Mouse (Mus musculus) liver, embryonic 12.5 days (tissue): Measurements from ENCODE around the gene Rundc1. TPM values are rescaled to one million over a fixed set of nuclear protein-coding genes. Genes with fewer than 3 reads are reported as not detected.
"Not testable (repeated sequence)": the region's sequence is repeated elsewhere in the genome, so short reads cannot be mapped to it uniquely, and the experiment has no call there.

Experiments
- ATAC-seq: fragments of 200-750 bp; cut with Nextera tagmentation; 2 replicates; pipeline ENCODE4 v1.8.0; 2017; ENCODE audit warnings: moderate number of reproducible peaks, mild to moderate bottlenecking, moderate library complexity
- H3K27ac ChIP-seq: fragments of 300-500 bp; sonication (generic); 2 replicates; pipeline ENCODE4 v1.5.1; 2016; ENCODE audit warnings: mild to moderate bottlenecking
- H3K27me3 ChIP-seq: fragments of 300-500 bp; sonication (generic); replicated peaks from 2 replicates; pipeline ENCODE4 v1.6.1; 2016; ENCODE audit warnings: mild to moderate bottlenecking, moderate library complexity
- H3K36me3 ChIP-seq: fragments of 300-500 bp; sonication (generic); 2 replicates; pipeline ENCODE4 v1.6.1; 2016; ENCODE audit warnings: mild to moderate bottlenecking, moderate library complexity
- H3K4me1 ChIP-seq: fragments of 300-500 bp; sonication (generic); 2 replicates; pipeline ENCODE4 v1.6.1; 2016
- H3K4me2 ChIP-seq: fragments of 300-500 bp; sonication (generic); 2 replicates; pipeline ENCODE4 v1.6.1; 2016; ENCODE audit warnings: mild to moderate bottlenecking, moderate library complexity
- H3K4me3 ChIP-seq: fragments of 300-500 bp; sonication (generic); 2 replicates; pipeline ENCODE4 v1.5.1; 2016; ENCODE audit warnings: mild to moderate bottlenecking, moderate library complexity
- H3K9ac ChIP-seq: fragments of 300-500 bp; sonication (generic); 2 replicates; pipeline ENCODE4 v1.6.1; 2016; ENCODE audit warnings: mild to moderate bottlenecking, moderate library complexity
- H3K9me3 ChIP-seq: fragments of 300-500 bp; sonication (generic); replicated peaks from 2 replicates; pipeline ENCODE4 v1.6.1; 2016; ENCODE audit warnings: mild to moderate bottlenecking, moderate library complexity
- WGBS: fragments of 180-500 bp; shearing (Covaris S2); methylation state at CpG from one replicate; pipeline ENCODE4 v1.1.7; 2016; ENCODE audit not compliant: insufficient replicate concordance; 5-methylcytosine and 5-hydroxymethylcytosine counted together
- polyA plus RNA-seq: library from polyadenylated mRNA; unstranded; fragments of >200 nt; fragmentation: Nextera tagmentation; extraction: Ambion mirVana; gene quantifications from 2 replicates; pipeline ENCODE4 v1.2.1, GENCODE M21; 2016

Gene Rundc1
- polyA plus RNA-seq, 1 experiment from 2014 or later, result 9.8 TPM

GRCm38 (mm10) chr11:101469155-101469554, 44.3 kb downstream of the Rundc1 start:
- Histone ChIP-seq H3K9me3 (no peaks in the 10 kb centered on the region), H3K4me1 (peaks cover 49% of the 10 kb centered on the region), H3K4me2 (peak overlapping the region; percentile 100), H3K4me3 (peak overlapping the region; percentile 74), H3K27ac (no peak overlapping the region), H3K9ac (no peak overlapping the region), H3K36me3 (no peaks in the 10 kb centered on the region), H3K27me3 (peaks cover 79% of the 10 kb centered on the region)
- WGBS, result 47% methylated on average over 4 of the region's 4 CpGs
- ATAC-seq, result no peak

GRCm38 (mm10) chr11:101470206-101470605, 45.3 kb downstream of the Rundc1 start:
- Histone ChIP-seq H3K4me3 (no peak overlapping the region), H3K4me2 (no peak overlapping the region), H3K27ac (no peak overlapping the region), H3K27me3 (peaks cover 73% of the 10 kb centered on the region), H3K36me3 (no peaks in the 10 kb centered on the region), H3K4me1 (peaks cover 39% of the 10 kb centered on the region), H3K9ac (no peak overlapping the region), H3K9me3 (no peaks in the 10 kb centered on the region)
- no peak for ATAC-seq
- WGBS, result 66% methylated on average over 7 of the region's 7 CpGs

- H3K27ac ChIP-seq, result no peak overlapping the region
- H3K9ac ChIP-seq, result no peak overlapping the region
- no peak overlapping the region for H3K4me3 ChIP-seq
- peaks cover 21% of the 10 kb centered on the region for H3K4me1 ChIP-seq
- ATAC-seq, result no peak
- 72% methylated on average over 3 of the region's 3 CpGs for WGBS
- H3K4me2 ChIP-seq, result no peak overlapping the region
- H3K27me3 ChIP-seq, result peaks cover 58% of the 10 kb centered on the region
- H3K36me3 ChIP-seq, result no peaks in the 10 kb centered on the region
- no peaks in the 10 kb centered on the region for H3K9me3 ChIP-seq
Measured at GRCm38 (mm10) chr11:101471926-101472325, 47.0 kb downstream of the Rundc1 start.

GRCm38 (mm10) chr11:101472336-101472735, 47.5 kb downstream of the Rundc1 start:
- Histone ChIP-seq H3K9me3 (no peaks in the 10 kb centered on the region), H3K27me3 (peaks cover 54% of the 10 kb centered on the region), H3K4me1 (peaks cover 17% of the 10 kb centered on the region), H3K4me3 (no peak overlapping the region), H3K36me3 (no peaks in the 10 kb centered on the region), H3K27ac (no peak overlapping the region), H3K4me2 (no peak overlapping the region), H3K9ac (no peak overlapping the region)
- WGBS, result 57% methylated on average over 7 of the region's 7 CpGs
- ATAC-seq, result no peak

GRCm38 (mm10) chr11:101473686-101474085, 48.8 kb downstream of the Rundc1 start:
- H3K27me3 ChIP-seq, result peaks cover 46% of the 10 kb centered on the region
- 39% methylated on average over 1 of the region's 1 CpGs for WGBS
- H3K9ac ChIP-seq, H3K4me3 ChIP-seq, H3K4me1 ChIP-seq, H3K27ac ChIP-seq, H3K4me2 ChIP-seq, H3K9me3 ChIP-seq, ATAC-seq, H3K36me3 ChIP-seq: not testable (repeated sequence)

DNA sequence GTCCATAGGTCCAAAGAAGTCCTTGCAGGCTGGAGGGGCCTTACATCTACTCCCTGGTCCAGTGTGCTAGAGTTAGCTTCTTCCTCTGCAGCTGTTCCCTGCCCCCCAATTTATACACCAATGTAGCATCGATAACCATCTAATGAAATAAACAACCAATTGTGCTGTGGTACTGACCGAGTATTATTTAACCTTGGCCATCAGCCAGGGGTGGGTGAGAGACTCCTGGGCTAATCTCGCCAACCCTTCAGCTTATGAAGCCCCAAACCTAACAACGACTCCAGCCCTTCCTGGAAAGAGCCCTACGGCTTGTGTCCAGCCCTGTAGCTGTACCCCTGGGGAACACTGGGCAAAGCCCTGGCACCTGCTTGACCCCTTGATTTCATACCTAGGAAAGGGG, 49.4 kb downstream of the Rundc1 start:
- Histone ChIP-seq H3K9ac (no peak overlapping the region), H3K4me1 (peaks cover 6% of the 10 kb centered on the region), H3K9me3 (no peaks in the 10 kb centered on the region), H3K27ac (no peak overlapping the region), H3K36me3 (no peaks in the 10 kb centered on the region), H3K4me2 (no peak overlapping the region), H3K4me3 (no peak overlapping the region), H3K27me3 (peaks cover 47% of the 10 kb centered on the region)
- no peak for ATAC-seq
- WGBS, result 66% methylated on average over 5 of the region's 5 CpGs

- H3K36me3 ChIP-seq, H3K9me3 ChIP-seq, H3K4me2 ChIP-seq, H3K4me3 ChIP-seq, H3K9ac ChIP-seq, ATAC-seq, H3K27ac ChIP-seq: not testable (repeated sequence)
- Histone ChIP-seq H3K27me3 (peaks cover 40% of the 10 kb centered on the region), H3K4me1 (peaks cover 21% of the 10 kb centered on the region)
- 76% methylated on average over 4 of the region's 4 CpGs for WGBS
Measured at GRCm38 (mm10) chr11:101476361-101476760, 51.5 kb downstream of the Rundc1 start.

DNA sequence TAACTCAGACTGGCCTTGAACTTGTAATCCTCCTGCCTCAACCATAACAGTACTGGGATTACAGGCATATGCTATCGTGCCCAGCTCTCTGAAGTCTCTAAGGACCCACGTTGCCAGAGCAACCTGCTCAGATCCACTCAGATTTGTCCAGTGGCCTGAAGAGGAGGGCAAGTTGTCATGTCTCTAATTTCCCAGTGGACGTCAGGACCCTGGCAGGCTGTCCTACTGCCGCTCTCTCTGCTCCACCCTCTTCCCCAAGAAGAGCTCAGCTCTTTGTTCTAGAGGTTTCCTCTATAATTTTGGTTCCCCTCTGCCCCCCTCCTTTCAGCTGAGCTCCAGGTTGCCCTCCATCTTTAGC, 52.3 kb downstream of the Rundc1 start:
- ATAC-seq, result no peak
- no peak overlapping the region for H3K4me2 ChIP-seq
- no peak overlapping the region for H3K27ac ChIP-seq
- H3K9ac ChIP-seq, result no peak overlapping the region
- H3K4me1 ChIP-seq, result peaks cover 24% of the 10 kb centered on the region
- WGBS, result 62% methylated on average over 4 of the region's 4 CpGs
- H3K4me3 ChIP-seq, result no peak overlapping the region
- H3K27me3 ChIP-seq, result peaks cover 32% of the 10 kb centered on the region
- H3K9me3 ChIP-seq, result no peaks in the 10 kb centered on the region
- H3K36me3 ChIP-seq, result no peaks in the 10 kb centered on the region

DNA sequence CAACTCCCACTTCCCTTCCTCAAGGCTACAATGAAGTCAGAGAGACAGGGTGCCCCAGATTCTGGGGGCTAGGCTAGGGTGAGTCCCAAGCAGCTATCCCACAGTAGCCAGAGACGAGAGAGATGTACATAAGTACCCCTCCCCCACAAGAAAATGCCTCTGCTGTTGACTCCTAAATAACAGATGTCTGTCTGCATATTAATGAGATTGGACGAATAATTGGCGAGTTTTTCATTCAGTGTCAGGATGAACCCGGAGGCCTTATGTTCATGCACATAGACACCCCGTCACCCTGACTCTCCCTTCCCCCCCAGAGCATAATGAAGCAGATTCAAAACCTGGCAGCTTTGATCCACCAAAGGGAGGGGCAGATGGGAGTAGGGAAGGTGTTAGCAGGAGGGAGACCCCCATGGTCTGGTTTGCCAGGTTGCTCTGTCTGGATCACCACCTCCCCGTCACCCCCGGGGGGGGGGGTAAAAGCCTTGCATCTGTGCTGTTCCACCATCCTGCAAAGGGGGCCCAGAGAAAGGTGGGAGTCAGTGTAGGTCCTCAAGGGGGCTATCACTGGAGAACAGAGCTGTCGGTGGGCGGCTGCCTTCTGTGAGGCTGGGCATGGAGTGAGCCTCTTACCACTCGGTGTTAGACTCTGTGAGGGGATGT, 52.8 kb downstream of the Rundc1 start:
- WGBS, result 65% methylated on average over 10 of the region's 10 CpGs
- Histone ChIP-seq H3K4me2 (no peak overlapping the region), H3K9me3 (no peaks in the 10 kb centered on the region), H3K9ac (no peak overlapping the region), H3K36me3 (no peaks in the 10 kb centered on the region), H3K27me3 (peaks cover 28% of the 10 kb centered on the region), H3K4me1 (peaks cover 24% of the 10 kb centered on the region), H3K27ac (no peak overlapping the region), H3K4me3 (no peak overlapping the region)
- ATAC-seq, result 0 out of 2 replicates have a peak, but pooled peaks have one; percentile 35

- ATAC-seq, result no peak
- no peaks in the 10 kb centered on the region for H3K36me3 ChIP-seq
- peaks cover 36% of the 10 kb centered on the region for H3K4me1 ChIP-seq
- H3K27me3 ChIP-seq, result peaks cover 24% of the 10 kb centered on the region; the same call in 1 of the 2 replicates
- H3K9ac ChIP-seq, result no peak overlapping the region
- 24% methylated on average over 18 of the region's 18 CpGs for WGBS
- H3K27ac ChIP-seq, result no peak overlapping the region
- no peaks in the 10 kb centered on the region for H3K9me3 ChIP-seq
- no peak overlapping the region; the same call in 1 of the 2 replicates for H3K4me3 ChIP-seq
- peak overlapping the region; percentile 40 for H3K4me2 ChIP-seq
Measured at GRCm38 (mm10) chr11:101479171-101479635, 54.3 kb downstream of the Rundc1 start.

DNA sequence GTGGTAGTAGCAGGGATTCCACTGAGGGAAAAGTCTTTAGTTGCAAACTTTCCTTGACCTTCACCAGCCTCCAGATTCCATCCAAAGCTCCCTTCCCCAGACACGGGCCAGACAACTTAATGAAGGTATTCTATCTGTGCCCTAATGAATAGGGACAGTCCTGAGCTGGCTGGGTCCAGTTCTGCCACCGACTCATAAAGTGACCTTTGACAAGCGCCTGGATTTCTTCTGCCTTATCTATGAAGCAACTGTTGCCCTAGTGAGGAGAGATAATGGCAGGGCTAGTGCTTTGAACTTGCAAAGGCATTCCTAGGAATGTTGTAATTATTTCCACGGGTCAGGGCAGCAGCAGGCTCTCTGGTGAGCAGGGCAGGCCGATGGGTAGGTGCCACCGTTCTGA, 56.0 kb downstream of the Rundc1 start:
- Histone ChIP-seq H3K36me3 (no peaks in the 10 kb centered on the region), H3K9me3 (no peaks in the 10 kb centered on the region), H3K4me1 (peaks cover 53% of the 10 kb centered on the region), H3K4me2 (no peak overlapping the region), H3K27me3 (peaks cover 20% of the 10 kb centered on the region; the same call in 1 of the 2 replicates), H3K4me3 (no peak overlapping the region), H3K9ac (no peak overlapping the region), H3K27ac (no peak overlapping the region)
- ATAC-seq, result no peak
- 25% methylated on average over 6 of the region's 6 CpGs for WGBS

DNA sequence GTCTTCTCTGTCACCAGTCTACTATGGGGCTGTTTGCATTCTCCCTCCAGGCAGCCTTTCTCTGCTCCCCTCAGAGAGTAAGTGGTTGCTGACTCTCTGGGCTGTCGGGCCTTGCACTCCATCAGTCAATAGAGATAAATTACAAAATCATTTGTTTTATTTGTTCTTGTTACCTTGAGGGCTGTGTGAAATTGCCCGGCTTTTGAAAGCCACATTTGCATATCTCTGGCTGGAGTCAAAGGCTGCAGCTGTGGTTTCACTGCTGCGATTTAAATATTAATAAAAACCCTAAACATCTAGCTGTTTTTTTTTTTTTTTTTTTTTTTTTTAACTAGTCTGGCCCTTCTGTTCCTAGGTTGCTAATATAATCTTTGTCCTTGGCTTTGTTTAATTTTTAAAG, 58.9 kb downstream of the Rundc1 start:
- Histone ChIP-seq H3K9ac (no peak overlapping the region), H3K27me3 (peaks cover 14% of the 10 kb centered on the region; the same call in 1 of the 2 replicates), H3K36me3 (peaks cover 22% of the 10 kb centered on the region), H3K4me1 (peaks cover 66% of the 10 kb centered on the region), H3K27ac (no peak overlapping the region), H3K9me3 (no peaks in the 10 kb centered on the region), H3K4me3 (no peak overlapping the region), H3K4me2 (peak overlapping the region; percentile 60; the same call in 1 of the 2 replicates)
- 43% methylated on average over 3 of the region's 3 CpGs for WGBS
- no peak for ATAC-seq
